Mouse (Mus musculus): ENCODE data around the gene Gm10447. TPM values are rescaled to one million over a fixed set of nuclear protein-coding genes. Genes with fewer than 3 reads are reported as not detected.

Gm10447 gene
- polyA plus RNA-seq, 1 experiment from 2014 or later = 0.14 TPM

DNA sequence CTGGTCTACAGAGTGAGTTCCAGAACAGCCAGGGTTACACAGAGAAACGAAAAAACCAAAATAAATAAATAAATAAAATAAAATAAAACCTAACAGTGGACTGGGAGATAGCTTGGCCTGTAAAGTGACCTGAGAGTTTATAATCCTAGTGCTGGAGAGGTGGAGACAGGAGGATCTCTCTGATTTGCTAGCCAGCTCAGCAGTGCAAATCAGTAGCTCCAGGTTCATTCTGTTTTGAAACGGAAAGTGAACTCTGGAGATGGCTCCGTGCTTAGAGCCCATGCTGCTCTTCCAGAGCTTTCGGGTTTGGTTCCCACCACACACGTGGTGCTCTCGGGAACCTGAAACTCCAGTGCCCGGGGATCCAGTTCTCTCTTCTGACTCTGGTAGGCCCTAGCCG lies 8.9 kb downstream of the Gm10447 start:
- Histone ChIP-seq H3K9ac (ENCODE audit: low read depth, low read length) (no peak overlapping the region), H3K4me3 (replicated peaks; ENCODE audit: low read depth, low read length) (no peak overlapping the region), H3K4me2 (ENCODE audit: low read length) (no peak overlapping the region), H3K4me1 (replicated peaks; ENCODE audit: insufficient read depth, low read length) (no peaks in the 10 kb centered on the region), H3K27me3 (ENCODE audit: insufficient read depth, low read length) (no peaks in the 10 kb centered on the region), H3K9me3 (replicated peaks; ENCODE audit: low read length) (no peaks in the 10 kb centered on the region), H3K27ac (no peak overlapping the region), H3K36me3 (ENCODE audit: insufficient read depth, low read length) (no peaks in the 10 kb centered on the region)
- DNase-seq (ENCODE audit: low spot score) (no peak), ATAC-seq (replicated peaks; ENCODE audit: low FRiP score, low read depth) (no peak)
- no peak for TF ChIP-seq CTCF (IDR thresholded peaks at IDR 0.05; ENCODE audit: low read depth)
- 89% methylated on average over 8 of the region's 8 CpGs for WGBS

DNA sequence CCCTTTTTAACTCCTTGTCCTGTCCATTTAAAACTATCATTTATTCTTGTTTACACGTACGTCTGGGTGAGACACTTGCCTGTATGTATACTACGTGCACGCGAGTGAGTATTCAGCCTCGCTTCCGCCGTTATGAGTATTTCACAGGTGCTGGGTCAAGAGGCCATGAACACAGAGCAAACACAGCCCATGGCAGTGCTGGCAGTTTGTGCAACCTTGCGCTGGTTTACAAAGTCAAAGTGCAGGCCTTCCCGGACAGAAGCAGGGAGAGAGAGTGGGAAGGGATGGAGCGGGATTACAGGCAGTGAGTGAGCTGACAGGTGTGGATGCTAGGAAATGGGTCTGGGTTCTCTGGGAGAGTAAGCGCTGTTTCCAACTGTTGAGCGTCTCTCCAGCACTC lies 10.7 kb downstream of the Gm10447 start:
- Histone ChIP-seq H3K36me3 (ENCODE audit: insufficient read depth, low read length) (no peaks in the 10 kb centered on the region), H3K27ac (no peak overlapping the region), H3K4me2 (ENCODE audit: low read length) (no peak overlapping the region), H3K27me3 (ENCODE audit: insufficient read depth, low read length) (no peaks in the 10 kb centered on the region), H3K4me1 (replicated peaks; ENCODE audit: insufficient read depth, low read length) (no peaks in the 10 kb centered on the region), H3K9me3 (replicated peaks; ENCODE audit: low read length) (no peaks in the 10 kb centered on the region), H3K9ac (ENCODE audit: low read depth, low read length) (no peak overlapping the region), H3K4me3 (replicated peaks; ENCODE audit: low read depth, low read length) (no peak overlapping the region)
- TF ChIP-seq CTCF (IDR thresholded peaks at IDR 0.05; ENCODE audit: low read depth) = no peak
- DNase-seq (ENCODE audit: low spot score) = no peak
- no peak for ATAC-seq (replicated peaks; ENCODE audit: low FRiP score, low read depth)
- 91% methylated on average over 13 of the region's 13 CpGs for WGBS

GRCm38 (mm10) chr11:53445562-53445961 lies 11.3 kb downstream of the Gm10447 start:
- DNase-seq (ENCODE audit: low spot score) = no peak
- no peak overlapping the region for H3K4me3 ChIP-seq (replicated peaks; ENCODE audit: low read depth, low read length)
- no peak for ATAC-seq (replicated peaks; ENCODE audit: low FRiP score, low read depth)
- no peaks in the 10 kb centered on the region for H3K36me3 ChIP-seq (ENCODE audit: insufficient read depth, low read length)
- H3K9me3 ChIP-seq (replicated peaks; ENCODE audit: low read length) = no peaks in the 10 kb centered on the region
- no peaks in the 10 kb centered on the region for H3K4me1 ChIP-seq (replicated peaks; ENCODE audit: insufficient read depth, low read length)
- H3K4me2 ChIP-seq (ENCODE audit: low read length) = no peak overlapping the region
- H3K27me3 ChIP-seq (ENCODE audit: insufficient read depth, low read length) = no peaks in the 10 kb centered on the region
- whole genome bisulfite sequencing = 63% methylated on average over 13 of the region's 13 CpGs
- no peak for TF ChIP-seq CTCF (IDR thresholded peaks at IDR 0.05; ENCODE audit: low read depth)
- H3K9ac ChIP-seq (ENCODE audit: low read depth, low read length) = no peak overlapping the region
- H3K27ac ChIP-seq = no peak overlapping the region

- Histone ChIP-seq H3K4me3 (replicated peaks; ENCODE audit: low read depth, low read length) (no peak overlapping the region), H3K4me1 (replicated peaks; ENCODE audit: insufficient read depth, low read length) (no peaks in the 10 kb centered on the region), H3K27me3 (ENCODE audit: insufficient read depth, low read length) (no peaks in the 10 kb centered on the region), H3K4me2 (ENCODE audit: low read length) (no peak overlapping the region), H3K9me3 (replicated peaks; ENCODE audit: low read length) (no peaks in the 10 kb centered on the region), H3K36me3 (ENCODE audit: insufficient read depth, low read length) (no peaks in the 10 kb centered on the region), H3K9ac (ENCODE audit: low read depth, low read length) (no peak overlapping the region), H3K27ac (no peak overlapping the region)
- 35% methylated on average over 6 of the region's 6 CpGs for WGBS
- DNase-seq (ENCODE audit: low spot score) = no peak
- no peak for ATAC-seq (replicated peaks; ENCODE audit: low FRiP score, low read depth)
- peak; percentile 78 for TF ChIP-seq CTCF (IDR thresholded peaks at IDR 0.05; ENCODE audit: low read depth)
These were observed 13.0 kb downstream of the Gm10447 start for GRCm38 (mm10) chr11:53443861-53444260.

DNA sequence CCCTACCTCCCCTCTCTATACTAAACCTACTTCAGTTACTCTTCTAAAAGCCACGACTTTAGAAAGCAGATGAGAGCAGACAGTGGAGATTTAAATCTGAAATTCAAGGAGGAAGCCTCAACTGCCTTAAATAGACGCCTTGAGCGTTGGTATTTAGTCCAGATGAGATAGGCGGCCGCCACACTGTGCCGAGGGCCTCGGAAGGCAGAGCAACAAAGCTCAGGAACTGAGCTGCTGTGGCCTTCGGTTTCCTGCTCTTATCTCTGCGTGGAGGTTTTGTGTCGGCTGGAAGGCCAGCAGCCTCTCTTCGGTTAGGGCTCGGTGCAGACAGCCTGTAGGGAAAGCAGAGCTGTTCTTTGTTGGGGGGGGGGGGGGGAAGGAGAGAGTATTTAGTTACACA lies 15.0 kb downstream of the Gm10447 start:
- TF ChIP-seq CTCF (IDR thresholded peaks at IDR 0.05; ENCODE audit: low read depth) = no peak
- 22% methylated on average over 12 of the region's 12 CpGs for WGBS
- Histone ChIP-seq H3K4me2 (ENCODE audit: low read length) (no peak overlapping the region), H3K27ac (no peak overlapping the region), H3K36me3 (ENCODE audit: insufficient read depth, low read length) (no peaks in the 10 kb centered on the region), H3K9me3 (replicated peaks; ENCODE audit: low read length) (no peaks in the 10 kb centered on the region), H3K27me3 (ENCODE audit: insufficient read depth, low read length) (no peaks in the 10 kb centered on the region), H3K9ac (ENCODE audit: low read depth, low read length) (no peak overlapping the region), H3K4me1 (replicated peaks; ENCODE audit: insufficient read depth, low read length) (no peaks in the 10 kb centered on the region), H3K4me3 (replicated peaks; ENCODE audit: low read depth, low read length) (no peak overlapping the region)
- ATAC-seq (replicated peaks; ENCODE audit: low FRiP score, low read depth) = no peak
- peak; percentile 37 for DNase-seq (ENCODE audit: low spot score)

- no peak overlapping the region for H3K27ac ChIP-seq
- no peaks in the 10 kb centered on the region for H3K9me3 ChIP-seq (replicated peaks; ENCODE audit: low read length)
- H3K27me3 ChIP-seq (ENCODE audit: insufficient read depth, low read length) = no peaks in the 10 kb centered on the region
- no peak for TF ChIP-seq CTCF (IDR thresholded peaks at IDR 0.05; ENCODE audit: low read depth)
- no peak overlapping the region for H3K4me2 ChIP-seq (ENCODE audit: low read length)
- no peak overlapping the region for H3K9ac ChIP-seq (ENCODE audit: low read depth, low read length)
- no peaks in the 10 kb centered on the region; the same call in 1 of the 2 replicates for H3K4me1 ChIP-seq (replicated peaks; ENCODE audit: insufficient read depth, low read length)
- no peak for DNase-seq (ENCODE audit: low spot score)
- no peak overlapping the region for H3K4me3 ChIP-seq (replicated peaks; ENCODE audit: low read depth, low read length)
- ATAC-seq (replicated peaks; ENCODE audit: low FRiP score, low read depth) = no peak
- no peaks in the 10 kb centered on the region for H3K36me3 ChIP-seq (ENCODE audit: insufficient read depth, low read length)
- WGBS = 84% methylated on average over 6 of the region's 6 CpGs
These were observed 20.6 kb downstream of the Gm10447 start for GRCm38 (mm10) chr11:53436338-53436737.

DNA sequence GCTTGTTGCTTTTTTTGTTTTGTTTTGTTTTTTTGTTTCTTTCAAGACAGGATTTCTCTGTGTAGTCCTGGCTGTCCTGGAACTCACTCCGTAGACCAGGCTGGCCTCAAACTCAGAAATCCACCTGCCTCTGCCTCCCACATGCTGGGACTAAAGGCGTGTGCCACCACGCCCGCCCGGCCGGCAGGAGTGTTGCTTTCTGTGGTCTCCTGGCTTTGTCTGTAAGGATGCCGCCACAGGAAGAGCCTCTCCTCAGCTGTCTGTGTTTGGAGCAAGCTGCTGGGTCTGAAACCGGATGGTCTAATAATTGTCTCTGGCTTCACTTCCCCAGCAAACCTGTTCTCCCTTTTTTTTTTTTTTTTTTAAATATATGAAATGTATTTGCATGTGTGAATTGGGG lies 21.4 kb downstream of the Gm10447 start:
- Histone ChIP-seq H3K36me3 (ENCODE audit: insufficient read depth, low read length) (no peaks in the 10 kb centered on the region), H3K4me1 (replicated peaks; ENCODE audit: insufficient read depth, low read length) (no peaks in the 10 kb centered on the region; the same call in 1 of the 2 replicates), H3K9me3 (replicated peaks; ENCODE audit: low read length) (no peaks in the 10 kb centered on the region), H3K9ac (ENCODE audit: low read depth, low read length) (no peak overlapping the region), H3K4me3 (replicated peaks; ENCODE audit: low read depth, low read length) (no peak overlapping the region), H3K27me3 (ENCODE audit: insufficient read depth, low read length) (no peaks in the 10 kb centered on the region), H3K27ac (no peak overlapping the region), H3K4me2 (ENCODE audit: low read length) (no peak overlapping the region)
- DNase-seq (ENCODE audit: low spot score) = no peak
- WGBS = 80% methylated on average over 8 of the region's 8 CpGs
- no peak for ATAC-seq (replicated peaks; ENCODE audit: low FRiP score, low read depth)
- TF ChIP-seq CTCF (IDR thresholded peaks at IDR 0.05; ENCODE audit: low read depth) = no peak
